Mouse (Mus musculus) heart, adult 2 months (tissue): ENCODE results near the gene Irf4. TPM values are rescaled to one million over a fixed set of nuclear protein-coding genes. Genes with fewer than 3 reads are reported as not detected.

Source experiments
- DNase-seq, 2 experiments: peaks; one replicate each; pipeline ENCODE4 v3.0.0; 2021
- H3K27ac ChIP-seq: fragments of 200-600 bp; 2 replicates; pipeline ENCODE4 v1.8.1; 2022
- H3K27me3 ChIP-seq: fragments of 200-500 bp; 2 replicates; pipeline ENCODE4 v1.6.1; 2012; ENCODE audit warnings: mild to moderate bottlenecking, low read length, inconsistent platforms, mixed read lengths; ENCODE audit not compliant: control insufficient read depth, insufficient read depth
- H3K36me3 ChIP-seq: fragments of 200-500 bp; 2 replicates; pipeline ENCODE4 v1.6.1; 2012; ENCODE audit warnings: low read length, inconsistent platforms; ENCODE audit not compliant: control insufficient read depth, insufficient read depth
- H3K4me1 ChIP-seq: fragments of 200-500 bp; 2 replicates; pipeline ENCODE4 v1.6.1; 2011; ENCODE audit warnings: low read length; ENCODE audit not compliant: control insufficient read depth, insufficient read depth
- H3K4me3 ChIP-seq: fragments of 200-600 bp; 2 replicates; pipeline ENCODE4 v1.8.1; 2022
- H3K79me2 ChIP-seq: fragments of 200-500 bp; replicated peaks from 2 replicates; pipeline ENCODE4 v1.6.1; 2012; ENCODE audit warnings: mild to moderate bottlenecking, inconsistent platforms, low read length, moderate library complexity, mixed read lengths; ENCODE audit not compliant: control insufficient read depth, insufficient read depth
- H3K9ac ChIP-seq: fragments of 200-500 bp; 2 replicates; pipeline ENCODE4 v1.6.1; 2012; ENCODE audit warnings: low read depth, mild to moderate bottlenecking, control low read depth, inconsistent platforms, low read length, mixed read lengths
- CTCF ChIP-seq: fragments of 200-600 bp; IDR thresholded peaks from 2 replicates; pipeline ENCODE4 v1.8.1; 2022; ENCODE audit warnings: antibody characterized with exemption, mild to moderate bottlenecking, moderate library complexity
- EP300 ChIP-seq: fragments of 200-500 bp; IDR thresholded peaks from 2 replicates; pipeline ENCODE4 v1.6.1; 2011; ENCODE audit warnings: low read depth, low read length, control low read depth; ENCODE audit not compliant: insufficient read depth
- POLR2A ChIP-seq: fragments of 200-500 bp; IDR thresholded peaks from 2 replicates; pipeline ENCODE4 v1.6.1; 2011; ENCODE audit warnings: mild to moderate bottlenecking, low read depth, low read length, control low read depth; ENCODE audit not compliant: insufficient read depth
- WGBS: fragments of 180-500 bp; shearing (Covaris S2); methylation state at CpG from one replicate; pipeline ENCODE4 v1.1.7; 2018; 5-methylcytosine and 5-hydroxymethylcytosine counted together
- intact Hi-C: fragments of 180-260 bp; cut with DNase I; formaldehyde crosslinking; loops from one replicate; pipeline ENCODE4 v1.15.1; 2025
- polyA plus RNA-seq: library from polyadenylated mRNA; depleted of rRNA; stranded (reverse); fragments of >200 nt; gene quantifications from 2 replicates; pipeline ENCODE4 v1.2.3, GENCODE M21; 2012
- total RNA-seq, 2 experiments: library from RNA; stranded (reverse); gene quantifications; 2 replicates each; pipeline ENCODE4 v1.2.3; 2021

The Irf4 gene
- total and polyA plus RNA-seq, 3 experiments, result 0.92 to 2.1 (median 1.3) TPM

- Histone ChIP-seq H3K4me3 (peak overlapping the region; percentile 28), H3K27ac (no peak overlapping the region), H3K4me1 (peaks cover 5% of the 10 kb centered on the region), H3K27me3 (peaks cover 8% of the 10 kb centered on the region; the same call in 1 of the 2 replicates), H3K9ac (no peak overlapping the region), H3K36me3 (no peaks in the 10 kb centered on the region), H3K79me2 (no peaks in the 10 kb centered on the region)
- TF ChIP-seq CTCF (no peak), POLR2A (no peak), EP300 (no peak)
- intact Hi-C loops, result no loop called here
- WGBS, result 5% methylated on average over 33 of the region's 33 CpGs
- peak in 1 of 2 experiments; percentile 30 for DNase-seq
Observed at GRCm38 (mm10) chr13:30750461-30751303, 1.7 kb downstream of the Irf4 start.

- Histone ChIP-seq H3K36me3 (no peaks in the 10 kb centered on the region), H3K27me3 (peaks cover 5% of the 10 kb centered on the region; the same call in 1 of the 2 replicates), H3K27ac (no peak overlapping the region), H3K79me2 (no peaks in the 10 kb centered on the region), H3K4me3 (no peak overlapping the region), H3K4me1 (peaks cover 5% of the 10 kb centered on the region), H3K9ac (no peak overlapping the region)
- intact Hi-C loops, result no loop called here
- DNase-seq, result no peak
- 61% methylated on average over 6 of the region's 6 CpGs for whole genome bisulfite sequencing
- TF ChIP-seq EP300, result no peak
- TF ChIP-seq POLR2A, result no peak
- TF ChIP-seq CTCF, result no peak
Observed at GRCm38 (mm10) chr13:30751304-30751580, 2.2 kb downstream of the Irf4 start.

GRCm38 (mm10) chr13:30752581-30753187 is 3.7 kb downstream of the Irf4 start:
- Histone ChIP-seq H3K9ac (no peak overlapping the region), H3K4me3 (no peak overlapping the region), H3K79me2 (no peaks in the 10 kb centered on the region), H3K36me3 (no peaks in the 10 kb centered on the region), H3K4me1 (peaks cover 5% of the 10 kb centered on the region), H3K27ac (no peak overlapping the region), H3K27me3 (peaks cover 5% of the 10 kb centered on the region; the same call in 1 of the 2 replicates)
- 74% methylated on average over 4 of the region's 4 CpGs for WGBS
- TF ChIP-seq POLR2A (no peak), CTCF (no peak), EP300 (no peak)
- intact Hi-C loops, result no loop called here
- no peak for DNase-seq

- no peak overlapping the region for H3K27ac ChIP-seq
- intact Hi-C loops, result no loop called here
- no peaks in the 10 kb centered on the region for H3K79me2 ChIP-seq
- H3K4me3 ChIP-seq, result no peak overlapping the region
- H3K36me3 ChIP-seq, result no peaks in the 10 kb centered on the region
- peaks cover 5% of the 10 kb centered on the region for H3K4me1 ChIP-seq
- no peak for TF ChIP-seq EP300
- TF ChIP-seq POLR2A, result no peak
- no peak for TF ChIP-seq CTCF
- H3K27me3 ChIP-seq, result peaks cover 5% of the 10 kb centered on the region; the same call in 1 of the 2 replicates
- no peak for DNase-seq
- WGBS, result 61% methylated on average over 3 of the region's 3 CpGs
- no peak overlapping the region for H3K9ac ChIP-seq
Observed at GRCm38 (mm10) chr13:30753441-30753840, 4.4 kb downstream of the Irf4 start.

GRCm38 (mm10) chr13:30754066-30754465 is 5.0 kb downstream of the Irf4 start:
- Histone ChIP-seq H3K4me1 (peaks cover 3% of the 10 kb centered on the region; the same call in 1 of the 2 replicates), H3K79me2 (no peaks in the 10 kb centered on the region), H3K27me3 (peaks cover 1% of the 10 kb centered on the region; the same call in 1 of the 2 replicates), H3K36me3 (no peaks in the 10 kb centered on the region), H3K27ac (no peak overlapping the region), H3K9ac (no peak overlapping the region), H3K4me3 (no peak overlapping the region)
- intact Hi-C loops, result no loop called here
- WGBS, result 77% methylated on average over 4 of the region's 4 CpGs
- DNase-seq, result no peak
- TF ChIP-seq POLR2A (no peak), EP300 (no peak), CTCF (no peak)
